Mouse (Mus musculus) embryo, embryonic 10.5 days (tissue): ENCODE results near the gene Slc45a2.
"Not testable (repeated sequence)": the region's sequence is repeated elsewhere in the genome, so short reads cannot be mapped to it uniquely, and the experiment has no call there.

Experiments
- DNase-seq: peaks from one replicate; pipeline ENCODE4 v3.0.0-alpha.2; 2015; ENCODE audit warnings: low spot score

Slc45a2 gene

GRCm38 (mm10) chr15:11000421-11000820, at the start of gene Slc45a2:
TSS of gene Slc45a2 (plus strand) at chr15:11000721.
- DNase-seq: no peak

DNA sequence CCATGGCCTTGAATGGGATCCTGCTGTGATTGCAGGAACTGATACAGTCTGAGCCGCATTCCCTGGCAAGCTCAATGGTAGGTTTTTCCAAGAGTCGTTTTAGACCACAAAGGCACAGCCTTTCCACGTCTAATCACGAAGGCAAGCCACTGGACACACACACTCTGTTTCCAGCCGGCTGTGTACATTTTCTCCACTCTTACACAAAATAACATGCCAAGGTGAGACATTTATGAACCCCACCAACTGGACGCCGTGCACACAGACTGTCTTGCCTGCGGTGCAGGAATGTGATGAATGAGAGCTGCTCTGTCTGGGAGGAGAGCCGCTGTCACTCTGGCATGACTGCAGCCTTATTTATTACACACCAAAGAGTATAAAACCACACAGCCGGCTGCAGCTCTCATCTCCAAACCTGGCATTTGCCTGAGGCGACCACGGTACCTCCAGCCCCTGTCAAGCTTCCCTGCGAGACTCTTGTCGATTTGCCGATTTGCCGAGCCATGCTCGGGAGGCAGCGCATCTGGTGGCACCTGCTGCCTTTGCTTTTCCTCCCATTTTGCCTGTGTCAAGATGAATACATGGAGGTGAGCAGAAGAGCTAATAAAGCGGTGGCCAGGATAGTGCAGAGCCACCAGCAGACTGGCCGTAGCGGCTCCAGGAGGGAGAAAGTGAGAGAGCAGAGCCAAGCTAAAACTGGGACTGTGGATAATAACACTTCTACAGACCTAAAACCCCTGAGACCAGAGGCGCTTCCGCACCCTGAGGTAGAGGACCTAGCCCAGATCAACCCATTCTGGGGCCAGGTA, 48.4 kb upstream of the Slc45a2 start, which contains the start of gene C1qtnf3:
Gene C1qtnf3, plus strand, starts transcription at position 382 of the 809 bp plus-strand sequence.
- peak; percentile 25 for DNase-seq

GRCm38 (mm10) chr15:10952760-10953305, 47.7 kb upstream of the Slc45a2 start:
- DNase-seq: peak; percentile 19

GRCm38 (mm10) chr15:10953465-10953864, 47.1 kb upstream of the Slc45a2 start:
- DNase-seq: no peak

- DNase-seq: no peak
These were observed 46.0 kb upstream of the Slc45a2 start for GRCm38 (mm10) chr15:10954381-10955016.

GRCm38 (mm10) chr15:10955156-10955555, 45.4 kb upstream of the Slc45a2 start:
- no peak for DNase-seq

DNA sequence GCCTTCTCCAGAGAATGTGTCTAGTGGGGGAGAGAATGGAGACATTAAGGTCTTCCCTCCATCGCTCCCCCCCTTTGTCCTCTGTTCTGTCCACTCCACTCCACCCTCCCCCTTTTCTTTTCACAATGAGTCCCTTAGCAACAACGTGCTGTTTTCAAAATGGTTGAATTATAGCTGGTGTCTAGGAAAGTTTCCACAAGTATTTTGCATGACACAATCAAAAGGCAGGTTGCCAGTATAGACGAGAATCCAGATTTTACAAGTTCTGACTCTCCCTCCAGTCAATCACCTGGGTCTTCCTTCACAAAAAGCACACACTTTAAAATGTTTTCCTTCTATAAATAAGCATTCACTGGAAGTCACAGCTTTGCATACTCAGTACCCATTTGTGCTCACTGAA, 43.8 kb upstream of the Slc45a2 start:
- no peak for DNase-seq

DNA sequence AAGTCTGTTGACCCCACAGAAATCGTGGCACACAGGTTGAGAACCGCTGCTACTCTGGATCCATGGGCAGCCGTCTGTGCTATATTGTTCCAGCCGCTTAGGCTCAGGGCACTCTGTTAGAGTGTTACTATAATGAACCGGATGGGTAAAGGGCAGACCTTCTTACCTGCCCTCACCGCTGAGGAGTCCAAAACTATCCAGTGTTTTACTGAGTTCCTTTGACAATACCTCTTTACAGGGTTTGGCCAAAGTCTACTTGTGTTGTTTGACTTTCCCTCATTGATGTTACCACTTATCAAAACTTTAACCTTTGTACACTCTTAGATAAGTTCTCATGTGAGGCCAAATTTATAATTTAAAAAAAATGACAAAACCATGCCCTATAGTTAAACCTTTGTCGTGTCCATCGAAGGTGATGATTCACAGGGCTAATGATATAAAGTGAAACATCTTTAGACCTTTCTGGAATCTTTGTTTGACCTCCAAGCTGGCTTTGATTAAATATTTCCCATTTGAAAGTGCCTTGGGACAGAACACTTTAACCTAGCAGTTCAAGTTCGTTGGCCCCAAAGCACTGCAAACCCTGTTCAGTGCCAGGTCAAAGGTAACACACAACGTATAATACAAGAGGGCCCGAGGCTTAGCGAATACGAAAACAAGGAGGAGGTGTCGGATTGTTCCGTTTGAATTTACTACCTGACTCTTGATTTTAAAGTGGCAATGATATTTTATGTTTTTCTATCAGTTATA, 41.1 kb upstream of the Slc45a2 start:
- DNase-seq: no peak

- DNase-seq: no peak
These were observed 40.3 kb upstream of the Slc45a2 start for GRCm38 (mm10) chr15:10960267-10960666.

- no peak for DNase-seq
These were observed 37.9 kb upstream of the Slc45a2 start for GRCm38 (mm10) chr15:10962601-10963000.

DNA sequence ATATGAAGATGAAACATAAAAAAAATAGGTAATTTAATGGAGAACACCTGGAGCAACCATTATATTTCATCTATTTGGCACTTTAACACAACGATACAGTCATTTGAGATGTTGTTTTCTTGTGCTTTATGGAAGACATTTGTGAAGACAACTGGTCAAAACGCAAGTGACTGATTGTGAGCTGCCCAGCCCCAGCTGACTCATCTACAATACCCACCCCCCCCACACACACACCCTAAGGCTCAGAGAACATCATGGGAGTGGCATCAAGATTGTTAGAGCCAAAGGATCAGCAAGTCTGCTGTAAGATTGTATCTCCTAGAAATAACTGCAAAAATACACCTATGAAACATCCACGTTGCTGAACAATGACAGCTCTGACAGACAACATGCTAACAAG, 31.1 kb upstream of the Slc45a2 start:
- no peak for DNase-seq

DNA sequence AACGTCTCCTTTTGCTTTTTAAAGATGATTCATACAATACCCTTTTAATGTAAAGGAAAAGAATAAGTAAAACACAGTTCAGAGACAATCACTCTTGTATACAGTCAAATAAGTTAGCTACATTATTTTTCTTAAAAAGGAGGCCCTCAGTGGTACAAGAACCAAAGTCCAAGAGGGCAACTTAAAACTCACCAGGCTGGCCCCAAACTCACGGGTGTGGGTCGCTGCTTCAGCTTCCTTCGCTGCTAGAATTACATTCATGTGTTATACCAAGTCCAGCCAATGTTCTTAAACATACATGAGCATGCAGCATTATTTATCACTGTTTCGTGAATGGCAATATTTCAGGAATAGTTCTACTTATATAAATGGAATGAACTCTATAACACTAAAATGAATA, 29.7 kb upstream of the Slc45a2 start:
- no peak for DNase-seq

DNA sequence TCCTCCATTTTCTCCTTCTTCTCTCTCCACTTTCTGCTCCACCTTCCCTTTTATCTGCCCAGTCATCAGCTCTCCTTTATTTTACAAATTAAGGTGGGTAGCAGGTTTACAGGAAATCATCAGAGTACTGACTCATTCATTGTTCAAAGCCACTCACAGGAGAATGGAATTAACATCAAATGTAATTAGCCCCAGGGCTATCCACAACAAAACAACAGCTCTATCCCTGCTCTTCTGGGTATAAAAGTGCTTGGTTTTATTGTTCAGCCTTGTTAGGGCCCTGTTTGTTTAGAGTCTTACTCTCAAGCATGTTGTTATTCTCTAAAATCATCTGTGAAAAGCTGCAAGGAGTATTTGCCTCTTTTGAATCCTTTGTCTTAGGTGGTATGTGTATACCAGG, 23.4 kb upstream of the Slc45a2 start:
- DNase-seq: no peak

DNA sequence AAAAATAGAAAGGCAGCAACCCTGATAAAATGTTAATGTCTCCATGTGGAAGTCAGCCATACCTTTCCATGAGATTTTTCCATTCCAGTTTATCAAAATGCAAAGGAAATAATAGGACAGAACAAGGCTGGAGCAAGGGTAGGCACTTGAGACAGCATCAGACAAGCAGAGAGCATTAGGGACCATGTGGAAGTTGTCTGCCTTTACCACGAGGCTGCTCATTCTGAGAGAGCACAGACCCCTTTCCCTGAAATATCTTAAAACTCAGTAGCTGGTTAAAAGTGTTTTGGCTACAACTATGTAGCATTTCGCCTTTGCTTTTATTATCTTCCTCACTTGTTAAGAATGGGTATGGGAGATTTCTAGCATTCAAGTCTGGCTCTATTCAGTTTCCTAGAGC, 19.8 kb upstream of the Slc45a2 start:
- DNase-seq: no peak

GRCm38 (mm10) chr15:10981377-10982063, 19.0 kb upstream of the Slc45a2 start, which contains the start of gene Amacr:
TSS of gene Amacr (plus strand) at chr15:10981756.
- peak; percentile 92 for DNase-seq

- DNase-seq: no peak
These were observed 18.5 kb upstream of the Slc45a2 start for GRCm38 (mm10) chr15:10982064-10982435.

- DNase-seq: no peak
These were observed 14.8 kb upstream of the Slc45a2 start for GRCm38 (mm10) chr15:10985756-10986155.

GRCm38 (mm10) chr15:10986477-10986876, 14.0 kb upstream of the Slc45a2 start:
- DNase-seq: not testable (repeated sequence)

DNA sequence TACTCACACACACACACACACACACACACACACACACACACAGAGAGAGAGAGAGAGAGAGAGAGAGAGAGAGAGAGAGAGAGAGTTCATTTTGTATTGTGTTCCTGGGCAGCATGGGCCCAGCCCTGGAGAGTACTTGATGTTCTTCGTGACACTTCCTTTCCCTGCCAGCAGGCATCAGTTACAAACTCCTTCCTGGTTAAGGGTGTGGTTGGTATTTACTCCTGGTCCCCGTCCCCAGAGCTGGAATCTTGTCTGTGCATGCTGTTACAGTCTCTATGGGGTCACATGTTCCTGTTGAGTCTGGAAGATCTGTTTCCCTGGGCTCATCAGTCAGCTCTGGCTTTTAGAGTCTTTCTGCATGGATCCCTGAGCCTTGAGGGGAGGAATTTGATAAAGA, 10.1 kb upstream of the Slc45a2 start:
- no peak for DNase-seq

- DNase-seq: no peak
These were observed 9.0 kb upstream of the Slc45a2 start for GRCm38 (mm10) chr15:10991566-10991965.

DNA sequence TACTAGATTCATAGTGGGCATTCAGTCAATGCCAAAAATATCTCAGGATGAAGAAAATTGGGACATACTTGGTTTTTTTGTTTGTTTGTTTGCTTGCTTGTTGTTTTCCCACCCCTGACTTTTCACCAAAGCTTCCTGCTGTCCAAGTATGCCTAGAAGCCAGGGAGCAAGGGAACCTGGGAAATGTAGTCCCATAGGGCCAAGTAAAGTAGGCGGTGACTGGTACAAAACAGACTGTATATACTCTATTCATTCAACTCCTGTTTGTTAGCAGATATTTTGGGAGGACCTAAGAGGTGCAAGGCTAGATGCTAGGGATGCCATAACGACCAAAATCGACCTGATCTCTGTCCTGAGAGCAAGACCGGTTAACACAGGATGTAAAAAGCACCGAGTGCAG, 689 bp upstream of the Slc45a2 start:
- no peak for DNase-seq

DNA sequence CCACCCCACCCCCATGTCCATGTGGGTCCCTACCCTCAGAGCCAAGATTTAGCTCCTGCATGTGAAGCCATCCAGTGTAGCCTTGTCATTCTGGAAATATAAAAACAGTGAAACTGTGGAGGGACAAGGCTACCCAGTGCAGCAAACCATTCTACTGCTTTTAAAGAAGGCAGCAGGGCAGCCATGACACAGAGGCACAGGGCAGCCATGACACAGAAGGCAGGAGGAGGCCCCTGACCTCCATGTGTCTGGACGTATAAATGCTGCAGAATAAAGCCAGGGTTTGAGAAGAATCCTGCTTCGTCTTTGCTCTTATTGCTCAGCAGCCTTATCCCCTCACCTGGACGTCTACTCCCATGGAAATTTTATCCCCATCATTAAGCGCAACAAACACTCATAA, 3.3 kb downstream of the Slc45a2 start:
- no peak for DNase-seq
